Mouse (Mus musculus) embryonic facial prominence, embryonic 11.5 days (tissue): ENCODE data around the gene Sec24d. TPM values are rescaled to one million over a fixed set of nuclear protein-coding genes. Genes with fewer than 3 reads are reported as not detected.

Experiments
- ATAC-seq: fragments of 200-750 bp; cut with Nextera tagmentation; replicated peaks from 2 replicates; pipeline ENCODE4 v1.8.0; 2017; ENCODE audit warnings: low read depth; ENCODE audit not compliant: insufficient number of reproducible peaks, low FRiP score, low TSS enrichment
- DNase-seq: peaks from one replicate; pipeline ENCODE4 v3.0.0-alpha.2; 2015; ENCODE audit warnings: low spot score
- H3K27ac ChIP-seq: fragments of 300-500 bp; sonication (generic); replicated peaks from 2 replicates; pipeline ENCODE4 v1.5.1; 2014; ENCODE audit warnings: mild to moderate bottlenecking, low read depth, low read length, control low read depth
- H3K27me3 ChIP-seq: fragments of 300-500 bp; sonication (generic); 2 replicates; pipeline ENCODE4 v1.6.1; 2014; ENCODE audit warnings: mild to moderate bottlenecking, low read length, moderate library complexity, mixed read lengths; ENCODE audit not compliant: control insufficient read depth, insufficient read depth
- H3K36me3 ChIP-seq: fragments of 300-500 bp; sonication (generic); replicated peaks from 2 replicates; pipeline ENCODE4 v1.6.1; 2014; ENCODE audit warnings: low read depth, mild to moderate bottlenecking, low read length, moderate library complexity, mixed read lengths; ENCODE audit not compliant: control insufficient read depth, insufficient read depth
- H3K4me1 ChIP-seq: fragments of 300-500 bp; sonication (generic); 2 replicates; pipeline ENCODE4 v1.6.1; 2014; ENCODE audit warnings: low read length, mixed read lengths; ENCODE audit not compliant: control insufficient read depth, insufficient read depth
- H3K4me2 ChIP-seq: fragments of 300-500 bp; sonication (generic); 2 replicates; pipeline ENCODE4 v1.6.1; 2014; ENCODE audit warnings: low read depth, mild to moderate bottlenecking, control low read depth, low read length, moderate library complexity
- H3K4me3 ChIP-seq: fragments of 300-500 bp; sonication (generic); 2 replicates; pipeline ENCODE4 v1.5.1; 2014; ENCODE audit warnings: low read depth, low read length, control low read depth
- H3K9ac ChIP-seq: fragments of 300-500 bp; sonication (generic); replicated peaks from 2 replicates; pipeline ENCODE4 v1.6.1; 2014; ENCODE audit warnings: mild to moderate bottlenecking, control low read depth, low read length
- H3K9me3 ChIP-seq: fragments of 300-500 bp; sonication (generic); replicated peaks from 2 replicates; pipeline ENCODE4 v1.6.1; 2016; ENCODE audit warnings: mild to moderate bottlenecking, low read length, inconsistent platforms, mixed read lengths; ENCODE audit not compliant: control insufficient read depth
- WGBS: fragments of 180-500 bp; shearing (Covaris S2); extraction: QIAGEN DNeasy Blood & Tissue Kit; methylation state at CpG from one replicate; pipeline ENCODE4 v1.1.7; 2014; 5-methylcytosine and 5-hydroxymethylcytosine counted together
- polyA plus RNA-seq: library from polyadenylated mRNA; unstranded; fragments of >200 nt; fragmentation: Nextera tagmentation; extraction: Ambion mirVana; gene quantifications from 2 replicates; pipeline ENCODE4 v1.2.1, GENCODE M21; 2014

Gene Sec24d
- polyA plus RNA-seq, 1 experiment from 2014 or later = 38.3 TPM

DNA sequence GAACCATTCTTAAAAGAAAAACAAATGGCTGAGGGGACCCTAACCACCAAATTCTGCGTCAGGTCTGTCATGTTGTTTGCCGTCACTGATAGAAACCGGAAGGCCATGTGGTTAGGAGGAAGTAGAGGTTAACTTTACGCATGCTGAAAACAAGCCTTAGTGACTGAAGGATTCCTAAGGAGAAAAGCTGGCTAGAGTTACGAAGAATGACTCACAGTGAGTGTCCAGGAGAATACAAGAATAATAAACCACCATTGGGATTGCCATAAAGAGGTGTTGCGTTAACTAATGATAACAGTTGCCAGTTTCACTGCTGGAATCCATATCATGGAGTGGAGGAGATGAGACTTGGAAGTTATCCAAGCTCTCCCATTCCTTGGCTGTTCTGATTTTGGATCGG lies 67.7 kb downstream of the Sec24d start:
- no peak overlapping the region for H3K9ac ChIP-seq
- no peak overlapping the region for H3K4me3 ChIP-seq
- WGBS = 76% methylated on average over 7 of the region's 7 CpGs
- ATAC-seq (no peak), DNase-seq (no peak)
- no peak overlapping the region for H3K27ac ChIP-seq
- no peaks in the 10 kb centered on the region for H3K9me3 ChIP-seq
- no peaks in the 10 kb centered on the region for H3K4me1 ChIP-seq
- H3K27me3 ChIP-seq = no peaks in the 10 kb centered on the region
- H3K4me2 ChIP-seq = no peak overlapping the region
- H3K36me3 ChIP-seq = no peaks in the 10 kb centered on the region

DNA sequence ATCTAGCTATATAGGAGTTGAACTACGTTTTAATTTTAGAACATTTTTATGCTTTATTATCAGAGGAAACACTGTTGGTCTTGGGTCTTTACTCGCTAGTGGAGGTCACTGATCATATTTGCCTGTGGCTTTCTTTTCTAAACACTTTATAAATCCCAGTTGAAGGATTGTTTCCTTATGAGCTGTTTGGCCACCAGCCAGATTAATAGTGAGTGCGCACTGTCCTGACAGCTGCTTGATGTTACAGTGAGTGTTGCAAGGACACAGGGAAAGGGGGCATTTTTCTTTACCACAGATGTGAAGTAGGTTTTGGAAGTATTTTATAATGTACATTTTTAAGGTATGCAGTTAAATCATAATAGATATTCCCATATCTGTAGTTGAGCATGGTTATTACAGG lies 68.2 kb downstream of the Sec24d start:
- H3K9ac ChIP-seq = no peak overlapping the region
- 59% methylated on average over 3 of the region's 3 CpGs for WGBS
- H3K9me3 ChIP-seq = no peaks in the 10 kb centered on the region
- H3K4me3 ChIP-seq = no peak overlapping the region
- no peaks in the 10 kb centered on the region for H3K4me1 ChIP-seq
- H3K4me2 ChIP-seq = no peak overlapping the region
- no peak overlapping the region for H3K27ac ChIP-seq
- DNase-seq (no peak), ATAC-seq (no peak)
- no peaks in the 10 kb centered on the region for H3K36me3 ChIP-seq
- H3K27me3 ChIP-seq = no peaks in the 10 kb centered on the region

DNA sequence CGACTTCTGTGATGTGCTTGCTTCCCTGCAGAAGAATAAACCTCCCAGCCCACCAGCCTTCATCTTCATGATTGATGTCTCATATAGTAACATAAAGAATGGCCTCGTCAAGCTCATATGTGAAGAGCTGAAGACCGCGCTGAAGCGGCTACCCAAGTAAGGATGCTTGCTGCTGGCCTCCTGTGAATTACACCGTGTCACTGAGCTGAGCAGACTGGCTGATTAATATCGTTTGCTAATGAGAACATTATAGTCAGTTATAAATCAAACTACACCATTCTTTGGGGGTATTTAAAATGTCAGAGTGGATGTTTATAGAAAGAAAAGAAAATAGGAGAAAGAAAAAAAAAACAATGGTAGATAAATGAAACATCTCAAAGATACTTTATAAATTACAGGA lies 69.2 kb downstream of the Sec24d start:
- Histone ChIP-seq H3K4me3 (no peak overlapping the region), H3K9me3 (no peaks in the 10 kb centered on the region), H3K27ac (no peak overlapping the region), H3K4me1 (no peaks in the 10 kb centered on the region), H3K36me3 (no peaks in the 10 kb centered on the region), H3K9ac (no peak overlapping the region), H3K27me3 (no peaks in the 10 kb centered on the region), H3K4me2 (no peak overlapping the region)
- DNase-seq (no peak), ATAC-seq (no peak)
- WGBS = 83% methylated on average over 7 of the region's 7 CpGs

DNA sequence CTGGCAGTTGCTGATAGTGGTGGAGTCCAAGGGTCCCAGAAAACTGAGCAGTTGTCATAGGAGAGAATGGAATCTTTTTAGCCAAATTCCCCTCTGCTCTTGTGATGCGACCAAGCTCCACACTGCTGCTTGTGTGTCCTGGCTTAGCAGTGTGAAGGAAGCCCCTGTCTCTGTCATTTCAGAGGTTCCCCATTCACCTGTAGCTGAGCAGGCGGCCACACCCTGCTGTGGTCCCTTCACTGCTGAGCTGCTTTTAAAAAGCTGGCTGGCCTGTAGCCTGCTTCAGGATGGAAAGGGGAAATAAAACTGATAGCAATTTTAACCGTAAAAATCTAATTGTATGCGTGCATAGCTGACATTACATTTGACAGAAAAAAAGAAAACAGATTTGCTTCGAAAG lies 69.7 kb downstream of the Sec24d start:
- H3K9me3 ChIP-seq = no peaks in the 10 kb centered on the region
- H3K9ac ChIP-seq = no peak overlapping the region
- no peaks in the 10 kb centered on the region for H3K27me3 ChIP-seq
- 81% methylated on average over 5 of the region's 5 CpGs for WGBS
- H3K27ac ChIP-seq = no peak overlapping the region
- ATAC-seq = no peak
- H3K4me2 ChIP-seq = no peak overlapping the region
- no peaks in the 10 kb centered on the region for H3K4me1 ChIP-seq
- no peak for DNase-seq
- H3K36me3 ChIP-seq = no peaks in the 10 kb centered on the region
- H3K4me3 ChIP-seq = no peak overlapping the region

DNA sequence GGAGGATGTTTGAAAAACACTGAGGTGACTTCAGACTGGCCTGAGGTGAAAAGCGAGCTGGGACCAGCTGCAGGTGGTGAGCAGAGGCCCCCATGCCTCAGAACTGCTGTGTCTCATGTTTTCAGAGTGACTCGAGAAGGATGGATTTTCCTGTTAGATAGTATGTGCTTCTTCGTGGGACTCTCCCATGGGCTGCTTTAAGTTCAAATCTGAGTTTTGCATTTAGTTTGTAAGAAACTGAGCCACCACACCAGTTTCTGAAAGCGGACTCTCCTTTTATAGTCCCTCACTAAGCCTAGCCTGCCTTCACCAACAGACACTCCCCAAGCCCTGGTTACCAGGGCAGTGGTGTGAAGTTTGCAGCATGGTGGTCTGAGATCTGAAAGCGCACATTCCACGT lies 70.6 kb downstream of the Sec24d start:
- Histone ChIP-seq H3K9ac (no peak overlapping the region), H3K36me3 (no peaks in the 10 kb centered on the region), H3K27me3 (no peaks in the 10 kb centered on the region), H3K9me3 (no peaks in the 10 kb centered on the region), H3K4me2 (no peak overlapping the region), H3K4me3 (no peak overlapping the region), H3K4me1 (no peaks in the 10 kb centered on the region), H3K27ac (no peak overlapping the region)
- DNase-seq = no peak
- ATAC-seq = no peak
- WGBS = 66% methylated on average over 6 of the region's 6 CpGs

DNA sequence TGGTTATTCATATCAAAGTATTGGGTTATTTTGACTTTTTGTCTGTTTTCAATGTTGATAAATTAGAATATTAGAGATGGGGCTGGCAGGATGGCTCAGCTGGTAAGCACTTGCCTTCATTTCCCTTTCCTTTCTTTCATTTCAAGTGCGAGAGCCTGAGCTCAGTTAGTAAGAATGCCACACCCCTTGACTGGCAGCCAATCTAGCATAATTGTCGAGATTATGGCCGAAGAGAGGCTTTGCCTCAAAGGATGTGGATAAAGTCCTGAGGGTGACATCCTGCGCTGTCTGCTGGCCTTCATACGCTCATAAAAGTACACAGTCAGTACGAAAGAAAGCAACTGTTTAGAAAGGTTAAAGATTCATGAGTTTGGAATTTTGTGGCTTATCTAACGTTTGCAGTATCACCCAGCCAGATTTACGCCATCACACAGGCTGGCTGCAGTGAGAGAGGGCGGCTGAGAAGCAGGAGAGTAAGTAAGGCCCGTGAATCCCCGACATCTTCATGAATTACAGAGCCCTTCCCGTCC lies 71.5 kb downstream of the Sec24d start:
- Histone ChIP-seq H3K27me3 (no peaks in the 10 kb centered on the region), H3K4me2 (no peak overlapping the region), H3K36me3 (no peaks in the 10 kb centered on the region), H3K27ac (no peak overlapping the region), H3K9me3 (no peaks in the 10 kb centered on the region), H3K4me3 (no peak overlapping the region), H3K9ac (no peak overlapping the region), H3K4me1 (no peaks in the 10 kb centered on the region)
- DNase-seq (no peak), ATAC-seq (no peak)
- 73% methylated on average over 12 of the region's 12 CpGs for WGBS

DNA sequence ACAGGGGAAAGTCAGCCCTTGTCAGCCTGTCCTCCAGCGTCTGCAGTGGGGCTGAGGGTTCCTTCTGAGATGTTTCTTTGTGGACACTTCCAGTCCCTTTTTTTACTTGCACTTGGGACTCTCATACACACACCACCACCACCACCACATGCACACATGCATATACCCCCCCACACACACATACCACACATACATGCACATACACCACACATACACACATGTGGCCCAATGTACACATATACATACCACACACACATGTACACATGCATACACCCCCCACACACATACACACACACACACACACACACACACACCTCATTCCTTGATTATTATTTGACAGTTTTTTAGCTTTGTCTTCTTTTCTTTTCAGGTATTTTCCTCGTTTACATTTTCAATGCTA lies 73.8 kb downstream of the Sec24d start:
- no peak overlapping the region for H3K4me2 ChIP-seq
- no peak for ATAC-seq
- DNase-seq = no peak
- no peak overlapping the region for H3K9ac ChIP-seq
- H3K36me3 ChIP-seq = no peaks in the 10 kb centered on the region
- 90% methylated on average over 2 of the region's 2 CpGs for WGBS
- H3K27me3 ChIP-seq = no peaks in the 10 kb centered on the region
- H3K4me1 ChIP-seq = no peaks in the 10 kb centered on the region
- no peaks in the 10 kb centered on the region for H3K9me3 ChIP-seq
- H3K4me3 ChIP-seq = no peak overlapping the region
- H3K27ac ChIP-seq = no peak overlapping the region

DNA sequence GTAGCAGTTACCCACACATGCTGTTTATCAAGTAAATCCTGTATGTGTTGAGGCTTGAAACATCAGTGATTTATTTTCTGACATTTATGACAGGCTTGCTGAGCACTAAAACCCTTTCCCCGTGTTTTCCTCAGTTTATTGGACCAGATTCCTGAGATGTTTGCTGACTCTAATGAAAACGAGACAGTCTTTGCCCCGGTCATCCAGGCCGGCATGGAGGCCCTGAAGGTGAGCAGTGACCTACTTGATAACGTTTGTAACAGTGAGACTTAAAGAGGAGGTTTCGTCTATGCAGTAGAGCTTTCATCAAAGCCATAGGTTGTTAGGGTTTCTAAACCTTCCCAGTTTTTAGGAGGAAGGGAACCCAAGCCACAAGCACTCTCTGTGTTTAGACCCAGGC lies 76.4 kb downstream of the Sec24d start:
- H3K36me3 ChIP-seq = no peaks in the 10 kb centered on the region
- no peaks in the 10 kb centered on the region for H3K27me3 ChIP-seq
- DNase-seq (no peak), ATAC-seq (no peak)
- 83% methylated on average over 6 of the region's 6 CpGs for WGBS
- H3K9ac ChIP-seq = no peak overlapping the region
- no peak overlapping the region for H3K4me3 ChIP-seq
- H3K4me1 ChIP-seq = no peaks in the 10 kb centered on the region
- H3K27ac ChIP-seq = no peak overlapping the region
- no peak overlapping the region for H3K4me2 ChIP-seq
- H3K9me3 ChIP-seq = no peaks in the 10 kb centered on the region
